Mouse (Mus musculus) liver, embryonic 14.5 days (tissue): ENCODE results near the gene Bgn. TPM values are rescaled to one million over a fixed set of nuclear protein-coding genes. Genes with fewer than 3 reads are reported as not detected.

Experiments
- ATAC-seq: fragments of 200-750 bp; cut with Nextera tagmentation; 2 replicates; pipeline ENCODE4 v1.8.0; 2017; ENCODE audit warnings: moderate number of reproducible peaks, mild to moderate bottlenecking, moderate library complexity; ENCODE audit not compliant: insufficient read depth
- DNase-seq, 3 experiments: peaks; one replicate each; pipeline ENCODE4 v3.0.0-alpha.2; 2012 to 2013; ENCODE audit warnings: low read depth in 3 of 3, low spot score in 3 of 3
- H3K27ac ChIP-seq: fragments of 300-500 bp; sonication (generic); 2 replicates; pipeline ENCODE4 v1.5.1; 2014; ENCODE audit warnings: moderate library complexity, mild to moderate bottlenecking, control low read depth, inconsistent platforms
- H3K27me3 ChIP-seq: fragments of 300-500 bp; sonication (generic); 2 replicates; pipeline ENCODE4 v1.6.1; 2014; ENCODE audit warnings: mild to moderate bottlenecking, low read length, moderate library complexity; ENCODE audit not compliant: control insufficient read depth, insufficient read depth
- H3K36me3 ChIP-seq: fragments of 300-500 bp; sonication (generic); replicated peaks from 2 replicates; pipeline ENCODE4 v1.6.1; 2014; ENCODE audit warnings: low read depth; ENCODE audit not compliant: control insufficient read depth, insufficient read depth
- H3K4me1 ChIP-seq, 2 experiments: fragments of 200-500 bp in 1 of 2; fragments of 300-500 bp in 1 of 2; sonication (generic) in 1 of 2; replicated peaks; 2 replicates each; pipeline ENCODE4 v1.6.1; 2012 to 2014; ENCODE audit warnings: antibody characterized with exemption in 1 of 2, inconsistent platforms in 1 of 2, low read length in 1 of 2; ENCODE audit not compliant: control insufficient read depth in 2 of 2, insufficient read depth in 2 of 2
- H3K4me2 ChIP-seq: fragments of 300-500 bp; sonication (generic); 2 replicates; pipeline ENCODE4 v1.6.1; 2014; ENCODE audit warnings: low read depth, mild to moderate bottlenecking, control low read depth, moderate library complexity
- H3K4me3 ChIP-seq, 2 experiments: fragments of 200-500 bp in 1 of 2; fragments of 300-500 bp in 1 of 2; sonication (generic) in 1 of 2; 2 replicates each; pipeline ENCODE4 v1.5.1; 2012 to 2014; ENCODE audit warnings: low read depth in 2 of 2, low read length in 2 of 2, mild to moderate bottlenecking in 2 of 2, control low read depth in 1 of 2, inconsistent platforms in 1 of 2, moderate library complexity in 1 of 2; ENCODE audit not compliant: insufficient read depth in 1 of 2
- H3K9ac ChIP-seq: fragments of 300-500 bp; sonication (generic); replicated peaks from 2 replicates; pipeline ENCODE4 v1.6.1; 2014; ENCODE audit warnings: mild to moderate bottlenecking, control low read depth, moderate library complexity
- H3K9me3 ChIP-seq: fragments of 300-500 bp; sonication (generic); 2 replicates; pipeline ENCODE4 v1.6.1; 2016; ENCODE audit warnings: low read length, mixed read lengths; ENCODE audit not compliant: control insufficient read depth
- CTCF ChIP-seq: IDR thresholded peaks from 2 replicates; pipeline ENCODE4 v1.5.1; 2016; ENCODE audit warnings: antibody characterized with exemption, low read depth, control low read depth
- EP300 ChIP-seq: IDR thresholded peaks from 2 replicates; pipeline ENCODE4 v1.6.1; 2016; ENCODE audit warnings: antibody characterized with exemption, low read depth
- WGBS: fragments of 180-500 bp; shearing (Covaris S2); extraction: QIAGEN DNeasy Blood & Tissue Kit; methylation state at CpG from one replicate; pipeline ENCODE4 v1.1.7; 2014; ENCODE audit not compliant: insufficient replicate concordance; 5-methylcytosine and 5-hydroxymethylcytosine counted together
- polyA plus RNA-seq, 2 experiments: library from polyadenylated mRNA; depleted of rRNA in 1 of 2; stranded (reverse) in 1 of 2; unstranded in 1 of 2; fragments of >200 nt; fragmentation: Nextera tagmentation in 1 of 2; extraction: Ambion mirVana in 1 of 2; gene quantifications; 2 replicates each; pipeline versions ENCODE4 v1.2.1 to v1.2.3; 2012 to 2014

The Bgn gene
- polyA plus RNA-seq, 2 experiments: 11.1 to 19.0 TPM

- WGBS: 39% methylated on average over 3 of the region's 3 CpGs
- no peak overlapping the region for H3K9ac ChIP-seq
- TF ChIP-seq EP300: no peak
- TF ChIP-seq CTCF: peak; percentile 31; the same call in 1 of the 2 replicates
- H3K4me1 ChIP-seq: no peaks in the 10 kb centered on the region
- H3K4me2 ChIP-seq: no peak overlapping the region
- H3K4me3 ChIP-seq: no peak overlapping the region
- DNase-seq (no peak), ATAC-seq (no peak)
- H3K27me3 ChIP-seq: no peaks in the 10 kb centered on the region
- no peak overlapping the region for H3K27ac ChIP-seq
- no peaks in the 10 kb centered on the region for H3K9me3 ChIP-seq
- no peaks in the 10 kb centered on the region for H3K36me3 ChIP-seq
These were observed 43.0 kb downstream of the Bgn start for GRCm38 (mm10) chrX:73526410-73526887.

GRCm38 (mm10) chrX:73537875-73538274 is 54.5 kb downstream of the Bgn start:
- 70% methylated on average over 7 of the region's 7 CpGs for WGBS
- no peak for TF ChIP-seq CTCF
- no peak for TF ChIP-seq EP300

DNA sequence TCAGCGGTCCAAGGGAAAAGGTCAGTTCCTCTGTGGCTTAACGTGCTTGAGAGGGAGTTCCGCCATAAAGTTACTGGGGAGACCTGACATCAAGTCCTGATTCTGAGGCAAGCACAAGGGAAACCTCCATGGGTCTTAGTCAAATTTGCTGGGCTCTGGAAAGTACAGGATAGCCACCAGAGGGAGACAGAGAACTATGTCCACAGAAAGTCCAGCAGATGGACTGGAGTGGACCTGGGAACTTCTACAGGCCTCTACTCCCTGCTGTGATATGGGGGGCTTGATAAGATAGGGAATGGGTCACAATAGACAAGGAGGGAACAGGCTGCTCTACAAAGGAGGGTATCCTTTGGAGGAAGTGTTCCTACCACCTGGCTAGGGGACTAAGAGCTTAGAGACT is 59.9 kb downstream of the Bgn start:
- Histone ChIP-seq H3K4me1 (no peaks in the 10 kb centered on the region), H3K9me3 (no peaks in the 10 kb centered on the region), H3K36me3 (no peaks in the 10 kb centered on the region), H3K4me2 (no peak overlapping the region), H3K27me3 (no peaks in the 10 kb centered on the region; the same call in 1 of the 2 replicates), H3K9ac (no peak overlapping the region), H3K4me3 (no peak overlapping the region), H3K27ac (no peak overlapping the region)
- no peak for ATAC-seq
- TF ChIP-seq CTCF (peak; percentile 58), EP300 (no peak)
- no peak for DNase-seq
- 27% methylated on average over 3 of the region's 3 CpGs for WGBS

More at GRCm38 (mm10) chrX:73537875-73538274, 54.5 kb downstream of the Bgn start:
- no peak for DNase-seq
- H3K4me2 ChIP-seq: no peak overlapping the region
- H3K4me1 ChIP-seq: no peaks in the 10 kb centered on the region
- H3K27ac ChIP-seq: no peak overlapping the region
- no peak overlapping the region for H3K4me3 ChIP-seq
- H3K9ac ChIP-seq: no peak overlapping the region
- no peaks in the 10 kb centered on the region for H3K36me3 ChIP-seq
- ATAC-seq: no peak
- H3K9me3 ChIP-seq: no peaks in the 10 kb centered on the region
- H3K27me3 ChIP-seq: no peaks in the 10 kb centered on the region

Other genes starting within 250 kb of the Bgn start
- gene Xlr4c, start 240.5 kb upstream of the Bgn start, polyA plus RNA-seq (2012; rRNA removed): 0.12 and 0.19 TPM in 2 replicates
- gene Xlr4c, start 240.5 kb upstream of the Bgn start, polyA plus RNA-seq (2014; fragmentation: Nextera tagmentation; extraction: Ambion mirVana): 0.20 and 0.49 TPM in 2 replicates
- gene Xlr3c, start 218.2 kb upstream of the Bgn start, polyA plus RNA-seq (2012; rRNA removed): not detected in 2 replicates
- gene Xlr3c, start 218.2 kb upstream of the Bgn start, polyA plus RNA-seq (2014; fragmentation: Nextera tagmentation; extraction: Ambion mirVana): not detected in 2 replicates
- not detected in 2 replicates for gene Xlr5a, start 190.6 kb upstream of the Bgn start, polyA plus RNA-seq (2012; rRNA removed)
- gene Xlr5a, start 190.6 kb upstream of the Bgn start, polyA plus RNA-seq (2014; fragmentation: Nextera tagmentation; extraction: Ambion mirVana): not detected in 2 replicates
- gene Xlr5c, start 190.6 kb upstream of the Bgn start, polyA plus RNA-seq (2012; rRNA removed): not detected in 2 replicates
- gene Xlr5c, start 190.6 kb upstream of the Bgn start, polyA plus RNA-seq (2014; fragmentation: Nextera tagmentation; extraction: Ambion mirVana): not detected in 2 replicates
- gene Gm45015, start 146.8 kb upstream of the Bgn start, polyA plus RNA-seq (2012; rRNA removed): not detected in 2 replicates
- gene Gm45015, start 146.8 kb upstream of the Bgn start, polyA plus RNA-seq (2014; fragmentation: Nextera tagmentation; extraction: Ambion mirVana): not detected in 2 replicates
- gene Zfp275, start 141.0 kb upstream of the Bgn start, polyA plus RNA-seq (2012; rRNA removed): 2.5 and 3.1 TPM in 2 replicates
- 1.9 and 2.2 TPM in 2 replicates for gene Zfp275, start 141.0 kb upstream of the Bgn start, polyA plus RNA-seq (2014; fragmentation: Nextera tagmentation; extraction: Ambion mirVana)
- gene Gm18336, start 84.9 kb upstream of the Bgn start, polyA plus RNA-seq (2012; rRNA removed): not detected in 2 replicates
- gene Gm18336, start 84.9 kb upstream of the Bgn start, polyA plus RNA-seq (2014; fragmentation: Nextera tagmentation; extraction: Ambion mirVana): not detected in 2 replicates
- 0.01 TPM in 2 replicates for gene Zfp92, start 72.5 kb upstream of the Bgn start, polyA plus RNA-seq (2012; rRNA removed)
- not detected in 2 replicates for gene Zfp92, start 72.5 kb upstream of the Bgn start, polyA plus RNA-seq (2014; fragmentation: Nextera tagmentation; extraction: Ambion mirVana)
- gene Trex2, start 48.3 kb upstream of the Bgn start, polyA plus RNA-seq (2012; rRNA removed): not detected in 2 replicates
- not detected in 2 replicates for gene Trex2, start 48.3 kb upstream of the Bgn start, polyA plus RNA-seq (2014; fragmentation: Nextera tagmentation; extraction: Ambion mirVana)
- gene Haus7, start 24.6 kb upstream of the Bgn start, polyA plus RNA-seq (2012; rRNA removed): 22.7 and 26.9 TPM in 2 replicates
- 37.4 and 40.6 TPM in 2 replicates for gene Haus7, start 24.6 kb upstream of the Bgn start, polyA plus RNA-seq (2014; fragmentation: Nextera tagmentation; extraction: Ambion mirVana)
- gene Atp2b3, start 19.5 kb downstream of the Bgn start, polyA plus RNA-seq (2012; rRNA removed): 0.01 TPM in 1 of 2 replicates, not detected in the other
- gene Atp2b3, start 19.5 kb downstream of the Bgn start, polyA plus RNA-seq (2014; fragmentation: Nextera tagmentation; extraction: Ambion mirVana): not detected in 2 replicates
- gene Dusp9, start 155.8 kb downstream of the Bgn start, polyA plus RNA-seq (2012; rRNA removed): 23.0 and 24.7 TPM in 2 replicates
- gene Dusp9, start 155.8 kb downstream of the Bgn start, polyA plus RNA-seq (2014; fragmentation: Nextera tagmentation; extraction: Ambion mirVana): 8.1 and 9.3 TPM in 2 replicates
- gene Pnck, start 176.5 kb downstream of the Bgn start, polyA plus RNA-seq (2012; rRNA removed): 0.89 and 0.93 TPM in 2 replicates
- gene Pnck, start 176.5 kb downstream of the Bgn start, polyA plus RNA-seq (2014; fragmentation: Nextera tagmentation; extraction: Ambion mirVana): 0.96 TPM in 2 replicates
- 1.7 and 2.0 TPM in 2 replicates for gene Slc6a8, start 189.5 kb downstream of the Bgn start, polyA plus RNA-seq (2012; rRNA removed)
- gene Slc6a8, start 189.5 kb downstream of the Bgn start, polyA plus RNA-seq (2014; fragmentation: Nextera tagmentation; extraction: Ambion mirVana): 0.29 and 0.34 TPM in 2 replicates
- 31.6 and 41.7 TPM in 2 replicates for gene Bcap31, start 232.6 kb downstream of the Bgn start, polyA plus RNA-seq (2012; rRNA removed)
- 136 and 137 TPM in 2 replicates for gene Bcap31, start 232.6 kb downstream of the Bgn start, polyA plus RNA-seq (2014; fragmentation: Nextera tagmentation; extraction: Ambion mirVana)
- gene Abcd1, start 233.0 kb downstream of the Bgn start, polyA plus RNA-seq (2012; rRNA removed): 5.9 and 6.1 TPM in 2 replicates
- gene Abcd1, start 233.0 kb downstream of the Bgn start, polyA plus RNA-seq (2014; fragmentation: Nextera tagmentation; extraction: Ambion mirVana): 6.5 and 6.6 TPM in 2 replicates